Mouse (Mus musculus) urinary bladder, adult 2 months (tissue): ENCODE measurements around the gene Zfyve9. TPM values are rescaled to one million over a fixed set of nuclear protein-coding genes. Genes with fewer than 3 reads are reported as not detected.
"Not testable (repeated sequence)": the region's sequence is repeated elsewhere in the genome, so short reads cannot be mapped to it uniquely, and the experiment has no call there.

Experiments used
- DNase-seq: peaks from one replicate; pipeline ENCODE4 v3.0.0; 2022; ENCODE audit warnings: low spot score
- polyA plus RNA-seq: library from polyadenylated mRNA; depleted of rRNA; stranded (reverse); fragments of >200 nt; gene quantifications from 2 replicates; pipeline ENCODE4 v1.2.3, GENCODE M21; 2012

Zfyve9 gene
- polyA plus RNA-seq, 1 experiment = 5.0 TPM

DNA sequence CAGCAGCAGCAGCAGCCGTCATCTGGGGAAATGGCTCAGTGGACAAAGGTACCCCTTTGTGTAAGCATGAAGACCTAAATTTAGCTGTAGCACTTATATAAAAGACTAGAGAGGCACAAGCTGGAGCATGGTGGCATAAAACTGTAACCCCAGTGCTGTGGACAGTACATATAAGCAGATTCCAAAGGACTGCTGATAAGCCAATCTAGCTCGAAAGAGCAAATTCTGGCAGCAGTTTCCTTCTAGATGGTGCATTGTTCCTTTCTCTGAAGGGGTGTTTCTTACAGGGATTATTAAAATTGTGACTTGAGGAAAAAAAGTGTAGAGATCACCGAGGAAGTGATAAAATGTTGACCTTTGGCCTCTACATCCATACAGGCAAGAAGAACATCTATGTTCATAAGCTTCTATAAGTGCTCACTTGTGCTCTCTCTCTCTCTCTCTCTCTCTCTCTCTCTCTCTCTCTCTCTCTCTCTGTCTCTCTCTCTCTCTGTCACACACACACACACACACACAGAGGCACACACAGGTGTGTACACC lies 59.3 kb downstream of the Zfyve9 start:
- no peak for DNase-seq

DNA sequence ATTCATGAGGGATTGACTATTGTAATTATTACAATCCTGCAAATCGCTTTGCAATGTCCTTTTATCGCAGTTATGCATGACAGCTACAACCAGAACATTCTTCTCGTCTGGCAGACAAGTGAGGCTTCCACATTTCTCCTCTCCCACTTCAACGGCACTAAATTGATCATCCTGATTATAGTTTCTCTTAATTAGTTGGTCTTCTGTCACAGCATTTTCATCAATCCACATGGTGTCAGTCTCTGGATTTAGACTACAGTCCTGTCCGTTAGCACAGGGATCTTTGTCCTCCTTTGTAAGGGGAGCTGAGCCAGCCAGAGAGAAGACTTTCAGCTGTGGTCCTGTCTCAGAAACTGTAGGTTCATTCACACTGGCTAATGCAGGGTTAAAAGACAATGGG lies 61.2 kb downstream of the Zfyve9 start, which contains the start of gene 3110021N24Rik:
3110021N24Rik (plus strand) TSS at position 301 of the 400 bp plus-strand sequence.
- DNase-seq = no peak

DNA sequence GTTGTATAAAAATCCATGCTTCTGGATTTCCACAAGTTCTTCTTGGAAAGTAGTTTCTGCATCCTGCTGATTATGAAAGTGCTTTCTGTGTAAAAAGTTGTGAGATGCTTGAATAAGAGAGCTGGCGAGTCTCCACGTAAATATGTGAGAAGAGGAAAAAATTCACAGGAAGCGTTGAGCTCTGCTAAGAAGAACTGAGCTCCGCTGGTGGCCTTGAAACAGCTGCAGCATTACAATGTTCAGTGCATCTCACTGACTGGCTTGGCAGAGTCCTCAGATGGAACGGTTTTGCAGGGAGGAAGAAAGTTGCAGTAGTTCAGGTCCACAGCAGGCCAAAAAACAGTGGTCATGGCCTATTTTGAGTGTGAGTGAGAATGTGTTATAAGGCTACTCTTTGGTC lies 72.4 kb downstream of the Zfyve9 start:
- no peak for DNase-seq

DNA sequence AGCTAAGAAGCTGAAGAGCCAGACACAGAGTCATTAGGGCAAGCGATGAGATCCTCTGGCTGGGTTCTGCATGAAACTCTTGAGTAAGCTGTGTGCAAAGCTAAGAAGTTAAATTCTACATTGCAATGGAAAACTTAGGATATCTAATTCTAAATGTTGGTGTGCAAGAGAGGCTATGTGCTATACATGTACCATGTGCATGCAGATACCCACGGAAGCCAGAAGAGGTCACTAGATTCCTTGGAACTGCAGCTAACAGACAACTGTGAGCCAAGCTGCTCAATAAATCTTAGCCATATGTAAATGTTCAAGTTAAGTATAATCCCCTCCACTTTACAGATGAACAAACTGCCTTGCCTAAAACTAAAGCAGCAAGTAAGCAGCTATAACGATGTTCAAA lies 83.7 kb downstream of the Zfyve9 start:
- no peak for DNase-seq

DNA sequence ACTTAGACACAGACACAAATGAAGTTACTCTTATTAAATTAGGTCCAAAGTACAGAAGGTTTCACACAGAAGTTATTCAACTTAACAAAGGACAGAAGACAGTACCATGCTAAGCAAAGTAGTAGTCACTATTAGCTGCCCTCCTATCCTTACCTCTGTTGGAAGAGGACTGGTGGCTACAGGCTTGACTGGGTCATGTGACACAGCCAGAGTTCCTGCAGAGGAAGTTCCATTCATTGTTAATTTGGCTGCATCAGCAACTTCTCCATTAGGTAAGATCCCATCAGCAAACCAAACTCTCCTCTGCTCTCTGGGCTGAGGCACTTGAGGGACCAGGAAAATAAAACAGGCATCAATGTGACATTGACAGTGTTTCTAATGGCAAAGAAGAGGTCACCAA lies 89.1 kb downstream of the Zfyve9 start:
- no peak for DNase-seq

DNA sequence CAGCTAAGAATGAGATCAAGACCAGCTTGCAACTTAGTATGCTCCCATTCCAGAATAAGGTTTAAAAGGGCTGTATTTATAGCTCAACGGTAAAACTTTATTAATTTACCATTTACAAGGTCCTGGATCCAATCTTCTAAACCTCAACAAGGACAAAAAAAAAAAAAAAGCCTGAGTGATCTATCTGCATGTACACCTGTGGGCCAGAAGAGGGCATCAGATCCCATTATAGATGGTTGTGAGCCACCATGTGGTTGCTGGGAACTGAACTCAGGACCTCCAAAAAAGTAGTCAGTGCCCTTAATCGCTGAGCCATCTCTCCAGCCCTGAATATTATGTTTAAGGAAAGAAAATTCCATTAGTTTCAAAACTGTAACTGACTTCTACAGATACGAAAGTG lies 90.1 kb downstream of the Zfyve9 start:
- DNase-seq = no peak

DNA sequence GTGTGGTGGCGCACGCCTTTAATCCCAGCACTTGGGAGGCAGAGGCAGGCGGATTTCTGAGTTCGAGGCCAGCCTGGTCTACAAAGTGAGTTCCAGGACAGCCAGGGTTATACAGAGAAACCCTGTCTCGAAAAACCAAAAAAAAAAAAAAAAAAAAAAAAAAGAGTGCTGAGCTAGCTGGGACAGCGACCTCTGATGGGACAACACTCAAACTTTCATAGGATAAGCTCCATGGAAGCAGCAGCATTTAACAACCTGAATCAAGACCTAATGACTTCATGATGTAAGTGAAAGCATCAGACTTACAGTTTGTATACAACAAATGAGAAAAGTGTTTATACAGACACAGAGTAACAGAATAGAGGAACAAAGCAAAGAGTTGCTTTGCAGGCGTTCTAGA lies 93.5 kb downstream of the Zfyve9 start:
- DNase-seq = not testable (repeated sequence)

DNA sequence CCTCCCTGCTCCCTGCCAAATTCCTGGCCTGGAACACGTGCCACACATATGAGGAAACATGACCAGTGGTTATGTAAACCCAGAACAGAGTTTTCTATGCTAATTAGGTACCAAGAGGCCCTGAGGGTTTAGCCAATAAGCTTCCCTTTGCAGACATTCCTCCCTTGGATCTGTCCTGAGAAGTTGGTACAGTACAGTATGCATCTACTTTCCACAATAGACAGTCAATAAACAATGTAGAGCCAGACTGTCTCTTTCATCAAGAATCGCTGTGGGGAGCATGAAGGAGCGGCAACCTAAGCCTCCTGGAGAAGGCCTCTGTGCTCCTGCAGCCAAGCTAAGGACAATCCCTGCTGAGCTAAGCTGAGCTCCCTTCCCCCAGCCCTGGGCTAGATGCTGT lies 94.4 kb downstream of the Zfyve9 start:
- no peak for DNase-seq

DNA sequence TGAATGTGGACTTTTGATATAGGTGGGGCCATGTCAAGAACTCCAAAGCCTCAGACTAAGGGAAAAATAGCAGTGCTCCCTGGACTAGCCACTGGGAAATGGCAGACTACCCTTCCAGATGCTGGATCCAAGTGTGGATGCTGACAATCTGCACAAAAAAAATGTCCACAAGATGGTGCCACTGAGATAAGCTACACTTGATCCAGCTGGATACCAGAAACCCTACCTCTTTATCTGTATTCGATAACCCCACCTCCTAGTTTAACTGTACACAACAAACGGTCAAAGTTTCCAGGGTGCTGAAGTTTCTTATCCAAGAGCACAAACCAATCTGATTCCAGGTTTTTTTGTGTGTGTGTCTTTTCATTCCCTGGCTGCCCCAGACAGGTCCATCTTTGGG lies 116.2 kb downstream of the Zfyve9 start:
- no peak for DNase-seq

DNA sequence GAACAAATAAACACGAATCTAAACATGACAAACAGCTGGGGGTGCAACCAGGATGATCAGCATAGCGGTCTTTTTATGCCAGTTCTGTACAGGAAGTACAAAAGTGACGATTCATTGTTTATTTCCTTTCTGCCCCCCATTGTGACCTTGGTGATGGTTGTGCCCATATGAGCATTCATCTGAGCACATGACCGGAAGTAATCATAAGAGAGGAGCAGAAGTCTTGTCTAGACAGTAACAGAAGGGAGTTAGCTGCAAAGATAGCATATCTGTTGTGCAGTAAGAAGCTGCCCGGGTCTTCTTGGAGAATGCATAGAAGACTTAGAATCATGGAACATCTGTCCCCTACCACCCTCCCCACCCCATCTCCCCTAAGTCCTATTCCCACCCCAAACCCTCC lies 141.8 kb downstream of the Zfyve9 start:
- no peak for DNase-seq

DNA sequence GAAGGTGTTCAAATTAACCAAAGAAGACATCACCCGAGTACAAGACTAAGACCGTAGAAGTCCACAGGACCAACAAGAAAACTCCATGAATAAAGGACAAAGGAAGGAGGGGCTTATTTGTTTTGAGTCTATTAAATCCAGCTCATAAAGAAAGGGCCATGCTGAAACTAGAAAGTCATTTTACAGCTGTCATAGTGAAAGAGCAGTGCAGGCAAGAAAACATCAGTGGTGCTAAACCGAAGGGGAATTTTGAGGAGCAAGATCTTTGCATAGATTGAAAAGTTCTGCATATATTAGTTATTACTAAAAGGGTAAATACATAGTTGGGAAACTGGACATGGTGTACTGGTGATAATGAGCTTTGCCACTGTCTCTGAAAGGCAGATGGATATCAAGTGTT lies 142.9 kb downstream of the Zfyve9 start:
- no peak for DNase-seq

DNA sequence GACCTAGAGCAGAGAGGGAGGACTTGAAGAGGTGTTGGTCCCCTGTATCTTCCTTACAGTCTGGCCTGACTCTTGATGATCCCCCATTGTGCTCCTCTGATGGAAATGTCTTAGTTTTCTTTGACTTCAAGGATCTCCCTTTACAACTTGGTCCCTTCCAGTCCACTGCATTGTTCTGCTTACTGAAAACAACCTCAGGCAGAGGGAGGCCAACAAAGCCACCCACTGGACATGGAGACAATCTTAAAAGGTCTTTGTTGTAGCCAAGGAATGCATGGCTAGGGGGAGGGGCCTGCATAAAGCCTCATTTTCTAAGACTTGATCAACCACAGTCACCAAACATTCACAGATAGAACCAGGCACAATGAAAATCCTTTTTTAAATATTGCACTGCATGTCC lies 145.5 kb downstream of the Zfyve9 start:
- DNase-seq = no peak

DNA sequence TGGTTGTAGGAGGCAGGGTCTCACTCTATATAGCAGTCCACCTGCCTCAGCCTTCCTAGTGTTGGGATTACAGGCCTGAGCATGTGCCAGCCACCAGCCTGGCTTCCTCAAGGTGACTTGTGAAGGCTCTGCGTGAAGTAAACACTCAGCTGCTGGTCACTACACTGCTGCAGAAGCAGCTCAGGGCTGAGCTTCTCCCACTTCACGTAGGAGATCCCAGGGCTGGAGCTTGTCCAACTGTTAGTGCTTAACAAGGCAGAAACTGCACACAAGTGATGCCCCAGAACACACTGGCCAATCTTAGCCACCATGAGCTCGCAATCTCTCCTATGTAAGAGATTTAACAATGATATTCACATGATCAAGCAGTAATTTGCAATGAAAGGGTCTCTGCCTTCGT lies 145.9 kb downstream of the Zfyve9 start:
- no peak for DNase-seq

DNA sequence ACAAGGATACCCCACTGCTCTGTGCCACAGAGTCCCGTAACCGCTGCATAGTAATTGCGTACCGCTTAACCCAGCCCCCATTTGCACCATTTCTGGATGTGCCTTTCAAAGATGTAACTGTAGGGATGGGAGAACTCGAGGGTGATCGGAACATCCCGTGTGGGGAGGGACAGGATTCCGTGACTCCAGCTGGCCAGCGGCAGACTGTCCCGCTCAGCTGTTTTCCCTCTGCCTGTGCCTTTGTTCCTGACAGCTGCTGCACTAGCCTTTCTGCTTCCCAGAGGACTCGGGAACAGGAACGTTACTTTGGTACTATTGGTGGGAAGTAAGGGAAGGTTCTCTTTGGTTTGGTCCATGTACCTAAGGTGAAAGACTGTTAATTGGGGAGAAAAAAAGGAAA lies 146.9 kb downstream of the Zfyve9 start:
- no peak for DNase-seq

DNA sequence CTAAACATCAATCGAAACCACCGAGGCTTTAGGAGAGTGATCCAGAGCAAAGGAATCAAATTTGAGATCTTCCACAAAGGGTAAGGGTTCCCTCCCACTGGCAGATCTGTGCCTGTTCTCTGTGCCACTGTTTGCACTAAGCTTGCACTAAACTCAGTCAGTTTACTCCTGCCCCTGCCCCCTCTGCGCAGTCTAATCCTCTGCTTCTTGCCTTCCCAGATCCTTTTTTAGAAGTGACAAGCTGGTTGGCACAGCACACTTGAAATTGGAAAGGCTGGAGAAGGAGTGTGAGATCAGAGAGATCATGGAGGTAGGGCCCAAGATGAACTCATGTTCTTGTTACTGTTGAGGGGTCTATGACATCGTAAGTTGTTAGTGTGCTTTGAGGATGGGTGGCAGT lies 149.0 kb downstream of the Zfyve9 start:
- DNase-seq = no peak

DNA sequence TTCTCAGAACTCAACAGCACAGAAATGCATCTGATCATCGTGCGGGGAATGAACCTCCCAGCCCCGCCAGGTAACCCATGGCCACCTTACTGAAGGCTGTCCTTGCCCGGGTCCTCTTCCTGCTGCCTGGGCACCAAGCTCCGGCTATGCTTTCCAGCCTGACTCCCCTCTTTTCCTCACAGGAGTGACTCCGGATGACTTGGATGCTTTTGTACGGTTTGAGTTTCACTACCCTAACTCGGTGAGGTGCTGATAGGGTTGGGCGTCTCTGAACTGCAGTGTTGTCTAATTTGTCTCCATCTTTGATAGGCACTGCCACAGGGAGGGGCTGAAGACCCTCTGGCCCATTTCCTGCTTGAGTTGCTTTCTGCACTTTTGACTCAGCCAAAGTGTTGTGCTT lies 150.5 kb downstream of the Zfyve9 start:
- DNase-seq = no peak

DNA sequence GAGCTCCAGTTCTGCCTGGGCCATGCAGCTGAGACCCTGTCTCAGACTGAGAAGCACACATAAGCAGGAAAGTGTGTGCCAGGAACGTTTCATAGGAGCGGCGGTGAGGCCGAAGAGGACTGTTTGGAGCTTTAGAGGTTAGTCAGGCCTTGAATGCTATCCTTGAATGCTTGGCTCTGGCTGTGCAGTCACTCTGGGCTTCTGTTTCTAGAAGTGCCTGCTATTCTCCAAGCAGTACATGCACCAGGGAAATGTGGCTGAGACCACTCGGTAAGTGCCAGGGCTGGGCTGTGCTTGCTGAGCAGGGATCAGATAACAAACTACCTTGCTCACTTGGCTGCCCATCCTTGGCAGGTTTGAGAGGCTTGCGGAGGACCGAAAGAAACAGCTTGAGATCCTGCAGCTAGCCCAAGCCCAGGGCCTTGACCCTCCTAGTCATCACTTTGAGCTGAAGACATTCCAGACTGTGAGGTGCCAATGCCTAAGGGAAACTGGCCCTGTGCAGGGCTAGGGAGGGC lies 151.2 kb downstream of the Zfyve9 start:
- no peak for DNase-seq

DNA sequence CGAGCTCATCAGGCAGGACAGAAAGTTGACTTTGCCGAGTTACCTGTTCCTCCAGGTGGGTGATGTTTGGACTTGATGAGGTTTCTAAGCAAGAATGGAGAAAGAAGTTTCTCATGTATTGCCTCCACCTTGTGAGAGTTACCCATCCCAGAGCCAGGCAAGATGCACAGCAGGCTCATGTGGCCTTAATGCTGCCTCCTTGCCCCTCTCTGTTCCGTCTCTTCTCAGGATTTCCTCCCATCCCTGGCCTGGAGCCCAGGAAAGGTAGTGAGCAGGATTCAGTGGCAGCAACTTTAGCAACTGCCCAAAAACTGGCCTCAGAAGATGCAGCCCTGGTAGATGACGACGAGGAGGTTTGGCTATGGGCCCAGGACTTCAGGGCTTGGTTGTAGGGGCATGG lies 153.5 kb downstream of the Zfyve9 start:
- no peak for DNase-seq

DNA sequence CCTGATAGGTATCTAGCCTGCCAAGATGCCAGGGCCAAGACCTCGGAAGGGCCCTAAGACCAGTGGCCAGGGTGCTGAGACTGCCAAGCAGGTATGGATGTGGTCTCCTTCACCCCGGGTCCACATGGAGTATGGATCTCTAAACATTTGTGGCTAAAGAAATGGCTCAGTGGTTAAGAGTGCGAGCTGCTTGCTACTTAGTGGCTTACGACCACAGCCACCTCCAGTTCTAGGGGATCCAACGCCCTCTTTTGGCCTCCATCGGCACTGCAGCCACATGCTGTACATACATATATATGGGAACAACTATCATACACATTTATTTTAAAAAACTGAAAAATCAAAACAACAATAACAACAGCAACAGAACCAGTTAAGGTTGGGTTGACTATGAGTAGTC lies 159.1 kb downstream of the Zfyve9 start:
- DNase-seq = no peak

DNA sequence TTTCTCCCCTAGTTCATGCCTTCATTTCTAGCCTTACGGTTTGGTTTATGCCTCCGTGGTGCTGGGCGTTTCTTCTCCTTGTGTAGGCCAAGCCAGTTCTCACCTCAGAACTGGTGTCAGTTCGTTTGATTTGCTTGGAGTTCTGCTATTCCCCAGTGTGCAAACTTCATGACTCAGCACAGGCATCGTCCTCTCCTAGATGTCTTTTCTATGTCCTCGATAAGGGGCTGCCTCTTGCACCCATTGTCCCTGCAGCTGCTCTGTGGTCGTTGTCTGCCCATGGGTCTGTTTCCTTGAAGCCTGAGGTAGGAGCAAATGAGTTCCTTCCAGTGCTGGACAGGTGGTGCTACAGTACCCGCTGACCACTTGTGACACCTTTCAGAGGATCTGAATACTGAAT lies 160.1 kb downstream of the Zfyve9 start:
- no peak for DNase-seq

DNA sequence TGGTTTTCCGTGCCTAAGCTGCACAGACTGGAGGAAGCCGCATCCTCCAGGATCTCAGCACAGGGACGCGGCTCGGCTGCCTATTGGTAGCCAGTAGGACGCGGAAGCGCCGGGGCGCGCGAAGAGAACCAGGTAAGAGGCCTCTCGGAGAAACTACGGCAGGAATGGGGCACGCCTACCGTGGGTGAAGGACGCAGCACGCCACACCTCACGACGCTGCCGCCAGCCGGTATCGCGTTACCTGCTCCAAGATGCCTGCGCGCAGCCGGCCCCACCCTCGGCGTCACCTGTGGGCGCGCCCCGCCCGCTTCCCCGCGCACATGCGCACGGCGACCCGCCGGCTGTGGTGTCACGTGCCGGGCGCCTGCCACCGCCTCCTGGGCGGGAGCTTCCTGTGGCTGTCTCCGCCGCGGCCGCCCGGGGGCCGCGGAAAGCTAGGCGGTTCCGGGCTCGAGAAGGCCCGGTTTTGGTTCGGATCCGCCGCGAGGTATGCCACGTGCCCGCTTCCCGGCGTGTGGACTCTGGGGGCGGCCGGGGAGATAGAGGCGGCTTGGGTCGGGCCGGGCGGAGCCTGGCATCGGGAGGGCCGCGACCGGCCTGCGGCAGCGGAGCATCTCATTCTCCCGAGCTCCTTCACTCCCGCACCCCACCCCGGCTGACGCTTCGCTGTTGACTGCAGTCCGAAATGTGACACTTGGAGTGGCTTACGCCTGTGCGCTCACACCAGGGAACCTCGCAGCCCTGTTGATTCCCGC lies 160.8 kb downstream of the Zfyve9 start, which contains the start of gene Cc2d1b:
Cc2d1b (plus strand) TSS at position 354 of the 755 bp plus-strand sequence.
- DNase-seq = peak; percentile 85

DNA sequence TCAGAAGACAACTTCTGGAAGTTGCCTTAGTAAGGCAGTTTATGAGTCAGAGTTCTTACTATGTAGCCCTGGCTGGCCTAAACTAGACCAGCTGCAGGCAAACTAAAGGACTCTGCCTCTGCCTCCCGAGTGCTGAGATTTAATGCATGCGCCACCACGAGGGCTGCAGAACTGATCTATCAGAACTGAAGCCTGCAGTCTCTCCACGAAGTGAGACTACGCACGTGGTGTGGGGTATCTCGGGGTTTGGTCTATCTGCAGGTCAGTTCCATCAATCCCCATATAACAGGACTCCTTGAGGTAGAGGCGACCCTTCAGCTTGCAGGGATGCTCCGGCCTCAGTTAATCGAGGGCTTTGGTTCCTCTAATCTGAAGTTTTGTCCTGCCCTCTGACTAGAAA lies 161.4 kb downstream of the Zfyve9 start:
- no peak for DNase-seq

DNA sequence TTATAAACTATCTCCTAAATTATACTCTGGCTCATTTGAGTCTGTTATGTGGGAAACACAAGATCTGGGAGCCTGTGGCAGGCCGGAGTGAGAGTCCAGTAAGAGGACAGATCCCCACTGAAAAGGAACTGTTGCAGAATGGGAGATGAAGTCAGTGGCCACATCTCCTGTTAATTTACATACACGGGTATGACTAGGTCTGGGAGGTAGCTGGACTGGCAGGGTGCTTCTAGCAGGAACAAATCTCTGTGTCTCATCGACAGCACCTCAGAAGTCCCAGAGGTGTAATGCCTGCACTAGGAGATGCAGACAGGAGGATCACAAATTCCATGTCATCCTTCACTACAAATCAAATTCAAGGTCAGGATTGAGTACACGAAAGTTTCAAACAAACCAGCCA lies 162.0 kb downstream of the Zfyve9 start:
- DNase-seq = no peak

DNA sequence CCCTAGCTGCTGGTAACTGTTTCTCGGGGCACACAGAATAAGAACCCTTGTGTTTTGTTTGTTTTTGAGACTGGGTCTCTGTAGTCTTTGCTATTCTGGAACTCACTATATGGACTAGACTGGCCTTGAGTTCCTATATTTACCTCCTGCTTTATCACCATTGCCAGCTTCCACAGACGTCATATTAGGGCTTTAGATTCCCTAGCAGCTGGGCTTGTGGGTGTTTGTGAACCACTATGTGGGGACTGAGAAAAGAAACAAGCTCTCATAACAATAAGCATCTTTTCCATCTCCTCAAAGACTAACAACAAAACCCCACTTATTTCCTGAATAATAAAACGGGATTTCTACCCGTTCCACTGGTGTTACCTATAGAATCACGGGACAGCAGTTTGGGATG lies 169.7 kb downstream of the Zfyve9 start:
- no peak for DNase-seq
